Mouse (Mus musculus): ENCODE measurements around the gene Dner. TPM values are rescaled to one million over a fixed set of nuclear protein-coding genes. Genes with fewer than 3 reads are reported as not detected.

Gene Dner
- total and polyA plus RNA-seq, 3 experiments = 0.05 to 0.43 (median 0.23) TPM

GRCm38 (mm10) chr1:84611331-84611730 is 84.7 kb downstream of the Dner start:
- intact Hi-C loops (cut with DNase I) = no loop called here
- Histone ChIP-seq H3K4me1 (ENCODE audit: control insufficient read depth, insufficient read depth, low read length) (no peaks in the 10 kb centered on the region; the same call in none of the 2 replicates), H3K4me3 (no peak overlapping the region), H3K27ac (no peak overlapping the region), H3K27me3 (ENCODE audit: control insufficient read depth, insufficient read depth, low read length) (no peaks in the 10 kb centered on the region), H3K36me3 (ENCODE audit: control insufficient read depth, insufficient read depth, low read length) (no peaks in the 10 kb centered on the region), H3K9ac (ENCODE audit: low read depth, low read length) (no peak overlapping the region), H3K79me2 (replicated peaks; ENCODE audit: control insufficient read depth, insufficient read depth, low read length) (no peaks in the 10 kb centered on the region)
- no peak for DNase-seq
- WGBS = 61% methylated on average over 3 of the region's 3 CpGs
- TF ChIP-seq EP300 (IDR thresholded peaks at IDR 0.05; ENCODE audit: insufficient read depth, low read depth, low read length) = no peak
- no peak for TF ChIP-seq CTCF (IDR thresholded peaks at IDR 0.05)
- no peak for TF ChIP-seq POLR2A (IDR thresholded peaks at IDR 0.05; ENCODE audit: insufficient read depth, low read depth, low read length)

GRCm38 (mm10) chr1:84599025-84599424 is 97.0 kb downstream of the Dner start:
- no peaks in the 10 kb centered on the region for H3K36me3 ChIP-seq (ENCODE audit: control insufficient read depth, insufficient read depth, low read length)
- H3K79me2 ChIP-seq (replicated peaks; ENCODE audit: control insufficient read depth, insufficient read depth, low read length) = no peaks in the 10 kb centered on the region
- WGBS = 81% methylated on average over 5 of the region's 5 CpGs
- no peaks in the 10 kb centered on the region for H3K4me1 ChIP-seq (ENCODE audit: control insufficient read depth, insufficient read depth, low read length)
- TF ChIP-seq CTCF (IDR thresholded peaks at IDR 0.05) (no peak), EP300 (IDR thresholded peaks at IDR 0.05; ENCODE audit: insufficient read depth, low read depth, low read length) (no peak), POLR2A (IDR thresholded peaks at IDR 0.05; ENCODE audit: insufficient read depth, low read depth, low read length) (no peak)
- no peak overlapping the region for H3K4me3 ChIP-seq
- no peaks in the 10 kb centered on the region for H3K27me3 ChIP-seq (ENCODE audit: control insufficient read depth, insufficient read depth, low read length)
- intact Hi-C loops (cut with DNase I) = no loop called here
- DNase-seq = no peak
- H3K9ac ChIP-seq (ENCODE audit: low read depth, low read length) = no peak overlapping the region
- H3K27ac ChIP-seq = no peak overlapping the region

DNA sequence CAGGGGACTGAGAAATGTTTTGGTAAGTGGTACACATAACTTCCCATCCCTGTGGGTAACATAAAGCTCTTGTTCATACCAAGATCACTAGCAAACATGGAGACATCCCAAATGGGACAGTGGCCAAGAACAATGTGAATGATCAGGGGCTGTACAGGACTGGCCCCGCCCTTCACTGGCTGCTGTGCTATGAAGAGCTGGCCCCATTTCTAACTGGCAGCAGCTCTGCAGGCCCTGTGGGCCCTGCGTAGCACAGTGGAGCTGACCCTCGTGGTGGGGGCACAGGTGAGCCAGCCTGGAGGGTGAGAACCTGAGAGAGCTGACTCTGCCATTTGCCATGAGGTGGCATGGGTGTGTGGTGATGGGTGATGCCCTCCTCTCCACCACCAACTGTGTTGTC is 100.0 kb downstream of the Dner start:
- TF ChIP-seq EP300 (IDR thresholded peaks at IDR 0.05; ENCODE audit: insufficient read depth, low read depth, low read length) (no peak), CTCF (IDR thresholded peaks at IDR 0.05) (no peak), POLR2A (IDR thresholded peaks at IDR 0.05; ENCODE audit: insufficient read depth, low read depth, low read length) (no peak)
- Histone ChIP-seq H3K9ac (ENCODE audit: low read depth, low read length) (no peak overlapping the region), H3K4me1 (ENCODE audit: control insufficient read depth, insufficient read depth, low read length) (no peaks in the 10 kb centered on the region), H3K36me3 (ENCODE audit: control insufficient read depth, insufficient read depth, low read length) (no peaks in the 10 kb centered on the region), H3K4me3 (no peak overlapping the region), H3K27me3 (ENCODE audit: control insufficient read depth, insufficient read depth, low read length) (no peaks in the 10 kb centered on the region), H3K79me2 (replicated peaks; ENCODE audit: control insufficient read depth, insufficient read depth, low read length) (no peaks in the 10 kb centered on the region), H3K27ac (no peak overlapping the region)
- intact Hi-C loops (cut with DNase I) = no loop called here
- DNase-seq = no peak
- WGBS = 59% methylated on average over 3 of the region's 3 CpGs

DNA sequence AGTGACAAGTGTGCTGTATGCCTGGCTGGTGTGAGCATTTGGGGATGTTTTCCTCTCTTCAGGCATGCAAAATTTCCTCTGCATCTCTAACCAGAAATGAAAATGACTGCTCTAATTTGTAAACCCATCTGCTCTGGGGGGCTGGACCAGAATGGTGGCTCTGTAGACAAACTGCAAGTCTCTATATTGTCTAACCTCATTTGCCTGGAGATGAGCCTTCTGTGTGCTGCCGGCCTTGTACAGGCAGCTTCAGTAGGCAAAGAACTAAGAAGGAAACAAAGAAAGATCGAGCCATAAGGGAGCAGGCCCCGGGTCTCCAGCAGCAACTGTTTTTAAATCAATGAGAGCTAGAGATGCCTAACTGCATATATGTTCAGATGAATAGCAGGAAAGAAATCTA is 103.6 kb downstream of the Dner start:
- WGBS = 77% methylated on average over 3 of the region's 3 CpGs
- intact Hi-C loops (cut with DNase I) = no loop called here
- DNase-seq = no peak
- Histone ChIP-seq H3K36me3 (ENCODE audit: control insufficient read depth, insufficient read depth, low read length) (no peaks in the 10 kb centered on the region), H3K79me2 (replicated peaks; ENCODE audit: control insufficient read depth, insufficient read depth, low read length) (no peaks in the 10 kb centered on the region), H3K9ac (ENCODE audit: low read depth, low read length) (no peak overlapping the region), H3K4me1 (ENCODE audit: control insufficient read depth, insufficient read depth, low read length) (no peaks in the 10 kb centered on the region), H3K27me3 (ENCODE audit: control insufficient read depth, insufficient read depth, low read length) (no peaks in the 10 kb centered on the region), H3K27ac (no peak overlapping the region), H3K4me3 (no peak overlapping the region)
- TF ChIP-seq EP300 (IDR thresholded peaks at IDR 0.05; ENCODE audit: insufficient read depth, low read depth, low read length) (no peak), POLR2A (IDR thresholded peaks at IDR 0.05; ENCODE audit: insufficient read depth, low read depth, low read length) (no peak), CTCF (IDR thresholded peaks at IDR 0.05) (no peak)

- no peak for DNase-seq
- Histone ChIP-seq H3K79me2 (replicated peaks; ENCODE audit: control insufficient read depth, insufficient read depth, low read length) (no peaks in the 10 kb centered on the region), H3K27ac (no peak overlapping the region), H3K4me1 (ENCODE audit: control insufficient read depth, insufficient read depth, low read length) (no peaks in the 10 kb centered on the region), H3K4me3 (no peak overlapping the region), H3K9ac (ENCODE audit: low read depth, low read length) (no peak overlapping the region), H3K36me3 (ENCODE audit: control insufficient read depth, insufficient read depth, low read length) (no peaks in the 10 kb centered on the region), H3K27me3 (ENCODE audit: control insufficient read depth, insufficient read depth, low read length) (no peaks in the 10 kb centered on the region)
- 54% methylated on average over 9 of the region's 9 CpGs for WGBS
- no peak for TF ChIP-seq POLR2A (IDR thresholded peaks at IDR 0.05; ENCODE audit: insufficient read depth, low read depth, low read length)
- TF ChIP-seq CTCF (IDR thresholded peaks at IDR 0.05) = no peak
- no peak for TF ChIP-seq EP300 (IDR thresholded peaks at IDR 0.05; ENCODE audit: insufficient read depth, low read depth, low read length)
- intact Hi-C loops (cut with DNase I) = no loop called here
Observed at GRCm38 (mm10) chr1:84590534-84590933, 105.5 kb downstream of the Dner start.

- 17% methylated on average over 6 of the region's 6 CpGs for WGBS
- intact Hi-C loops (cut with DNase I) = loop anchor here (10.0 kb wide), 1 partner anchor 301 kb away; no protein-coding TSS in a partner anchor
- TF ChIP-seq CTCF (IDR thresholded peaks at IDR 0.05) (no peak), POLR2A (IDR thresholded peaks at IDR 0.05; ENCODE audit: insufficient read depth, low read depth, low read length) (no peak), EP300 (IDR thresholded peaks at IDR 0.05; ENCODE audit: insufficient read depth, low read depth, low read length) (no peak)
- no peaks in the 10 kb centered on the region for H3K4me1 ChIP-seq (ENCODE audit: control insufficient read depth, insufficient read depth, low read length)
- H3K79me2 ChIP-seq (replicated peaks; ENCODE audit: control insufficient read depth, insufficient read depth, low read length) = no peaks in the 10 kb centered on the region
- H3K9ac ChIP-seq (ENCODE audit: low read depth, low read length) = no peak overlapping the region
- no peak for DNase-seq
- H3K36me3 ChIP-seq (ENCODE audit: control insufficient read depth, insufficient read depth, low read length) = no peaks in the 10 kb centered on the region
- H3K27ac ChIP-seq = no peak overlapping the region
- H3K27me3 ChIP-seq (ENCODE audit: control insufficient read depth, insufficient read depth, low read length) = no peaks in the 10 kb centered on the region
- no peak overlapping the region for H3K4me3 ChIP-seq
Observed at GRCm38 (mm10) chr1:84585434-84585833, 110.6 kb downstream of the Dner start.
